Mouse (Mus musculus) embryonic facial prominence, embryonic 13.5 days (tissue): Measurements from ENCODE around the gene Papss2. TPM values are rescaled to one million over a fixed set of nuclear protein-coding genes. Genes with fewer than 3 reads are reported as not detected.

Source experiments
- ATAC-seq: fragments of 200-750 bp; cut with Nextera tagmentation; 2 replicates; pipeline ENCODE4 v1.8.0; 2017; ENCODE audit warnings: low read depth; ENCODE audit not compliant: insufficient number of reproducible peaks, insufficient read depth, low FRiP score, low TSS enrichment
- H3K27ac ChIP-seq: fragments of 300-500 bp; sonication (generic); 2 replicates; pipeline ENCODE4 v1.5.1; 2015; ENCODE audit warnings: moderate library complexity, mild to moderate bottlenecking, inconsistent platforms
- H3K27me3 ChIP-seq: fragments of 300-500 bp; sonication (generic); 2 replicates; pipeline ENCODE4 v1.6.1; 2015; ENCODE audit warnings: mild to moderate bottlenecking, inconsistent platforms
- H3K36me3 ChIP-seq: fragments of 300-500 bp; sonication (generic); 2 replicates; pipeline ENCODE4 v1.6.1; 2015; ENCODE audit warnings: mild to moderate bottlenecking, inconsistent platforms
- H3K4me1 ChIP-seq: fragments of 300-500 bp; sonication (generic); 2 replicates; pipeline ENCODE4 v1.6.1; 2015; ENCODE audit warnings: inconsistent platforms
- H3K4me2 ChIP-seq: fragments of 300-500 bp; sonication (generic); 2 replicates; pipeline ENCODE4 v1.6.1; 2015; ENCODE audit warnings: moderate library complexity, mild to moderate bottlenecking, inconsistent platforms
- H3K4me3 ChIP-seq: fragments of 300-500 bp; sonication (generic); 2 replicates; pipeline ENCODE4 v1.5.1; 2015; ENCODE audit warnings: mild to moderate bottlenecking, inconsistent platforms
- H3K9ac ChIP-seq: fragments of 300-500 bp; sonication (generic); 2 replicates; pipeline ENCODE4 v1.6.1; 2015; ENCODE audit warnings: mild to moderate bottlenecking, inconsistent platforms
- H3K9me3 ChIP-seq: fragments of 300-500 bp; sonication (generic); 2 replicates; pipeline ENCODE4 v1.6.1; 2016; ENCODE audit warnings: inconsistent platforms
- WGBS: fragments of 180-500 bp; shearing (Covaris S2); methylation state at CpG from one replicate; pipeline ENCODE4 v1.1.7; 2015; ENCODE audit warnings: mixed read lengths; 5-methylcytosine and 5-hydroxymethylcytosine counted together
- polyA plus RNA-seq: library from polyadenylated mRNA; unstranded; fragments of >200 nt; fragmentation: Nextera tagmentation; extraction: Ambion mirVana; gene quantifications from 2 replicates; pipeline ENCODE4 v1.2.1, GENCODE M21; 2015

The Papss2 gene
- polyA plus RNA-seq, 1 experiment from 2014 or later = 18.4 TPM

- H3K4me1 ChIP-seq = no peaks in the 10 kb centered on the region
- H3K4me3 ChIP-seq = no peak overlapping the region
- WGBS = 82% methylated on average over 15 of the region's 15 CpGs
- no peak overlapping the region for H3K4me2 ChIP-seq
- H3K27ac ChIP-seq = no peak overlapping the region
- H3K27me3 ChIP-seq = no peaks in the 10 kb centered on the region
- H3K9me3 ChIP-seq = no peaks in the 10 kb centered on the region
- no peak for ATAC-seq
- no peak overlapping the region for H3K9ac ChIP-seq
- no peaks in the 10 kb centered on the region for H3K36me3 ChIP-seq
These were observed 25.4 kb downstream of the Papss2 start for GRCm38 (mm10) chr19:32620859-32621445.

- H3K4me2 ChIP-seq = no peak overlapping the region
- H3K27ac ChIP-seq = no peak overlapping the region
- H3K4me3 ChIP-seq = no peak overlapping the region
- no peaks in the 10 kb centered on the region for H3K27me3 ChIP-seq
- no peaks in the 10 kb centered on the region for H3K9me3 ChIP-seq
- H3K9ac ChIP-seq = no peak overlapping the region
- no peaks in the 10 kb centered on the region for H3K4me1 ChIP-seq
- no peaks in the 10 kb centered on the region for H3K36me3 ChIP-seq
- no peak for ATAC-seq
- WGBS = 76% methylated on average over 3 of the region's 3 CpGs
These were observed 26.6 kb downstream of the Papss2 start for GRCm38 (mm10) chr19:32622142-32622541.

GRCm38 (mm10) chr19:32626768-32627331, 31.3 kb downstream of the Papss2 start:
- ATAC-seq = no peak
- Histone ChIP-seq H3K27me3 (no peaks in the 10 kb centered on the region), H3K9me3 (no peaks in the 10 kb centered on the region), H3K4me1 (no peaks in the 10 kb centered on the region), H3K9ac (no peak overlapping the region), H3K4me2 (no peak overlapping the region), H3K36me3 (no peaks in the 10 kb centered on the region), H3K27ac (no peak overlapping the region), H3K4me3 (no peak overlapping the region)
- 63% methylated on average over 13 of the region's 13 CpGs for WGBS

- no peak for ATAC-seq
- Histone ChIP-seq H3K4me3 (no peak overlapping the region), H3K27ac (no peak overlapping the region), H3K4me1 (no peaks in the 10 kb centered on the region), H3K36me3 (no peaks in the 10 kb centered on the region), H3K9me3 (no peaks in the 10 kb centered on the region), H3K9ac (no peak overlapping the region), H3K4me2 (no peak overlapping the region), H3K27me3 (no peaks in the 10 kb centered on the region)
- 77% methylated on average over 4 of the region's 4 CpGs for WGBS
These were observed 32.0 kb downstream of the Papss2 start for GRCm38 (mm10) chr19:32627631-32628030.

GRCm38 (mm10) chr19:32628572-32629132, 33.1 kb downstream of the Papss2 start:
- Histone ChIP-seq H3K27me3 (no peaks in the 10 kb centered on the region), H3K4me3 (no peak overlapping the region), H3K4me2 (no peak overlapping the region), H3K36me3 (no peaks in the 10 kb centered on the region), H3K9me3 (no peaks in the 10 kb centered on the region), H3K9ac (no peak overlapping the region), H3K27ac (no peak overlapping the region), H3K4me1 (no peaks in the 10 kb centered on the region)
- ATAC-seq = no peak
- 73% methylated on average over 7 of the region's 7 CpGs for WGBS

GRCm38 (mm10) chr19:32634916-32635315, 39.3 kb downstream of the Papss2 start:
- Histone ChIP-seq H3K4me3 (no peak overlapping the region), H3K36me3 (no peaks in the 10 kb centered on the region), H3K4me2 (no peak overlapping the region), H3K27me3 (no peaks in the 10 kb centered on the region), H3K9ac (no peak overlapping the region), H3K27ac (no peak overlapping the region), H3K4me1 (no peaks in the 10 kb centered on the region), H3K9me3 (no peaks in the 10 kb centered on the region)
- no peak for ATAC-seq
- 69% methylated on average over 8 of the region's 8 CpGs for WGBS

- H3K27me3 ChIP-seq = no peaks in the 10 kb centered on the region
- H3K9me3 ChIP-seq = no peaks in the 10 kb centered on the region
- H3K27ac ChIP-seq = no peak overlapping the region
- ATAC-seq = no peak
- no peaks in the 10 kb centered on the region for H3K36me3 ChIP-seq
- H3K9ac ChIP-seq = no peak overlapping the region
- WGBS = 59% methylated on average over 16 of the region's 16 CpGs
- no peak overlapping the region for H3K4me3 ChIP-seq
- H3K4me2 ChIP-seq = no peak overlapping the region
- no peaks in the 10 kb centered on the region for H3K4me1 ChIP-seq
These were observed 42.0 kb downstream of the Papss2 start for GRCm38 (mm10) chr19:32637357-32638275.

GRCm38 (mm10) chr19:32638276-32638903, 42.8 kb downstream of the Papss2 start:
- no peak overlapping the region for H3K4me2 ChIP-seq
- peaks cover 2% of the 10 kb centered on the region; the same call in 1 of the 2 replicates for H3K36me3 ChIP-seq
- WGBS = 46% methylated on average over 13 of the region's 13 CpGs
- no peaks in the 10 kb centered on the region for H3K4me1 ChIP-seq
- H3K9ac ChIP-seq = no peak overlapping the region
- ATAC-seq = no peak
- H3K4me3 ChIP-seq = no peak overlapping the region
- H3K27ac ChIP-seq = no peak overlapping the region
- no peaks in the 10 kb centered on the region for H3K9me3 ChIP-seq
- no peaks in the 10 kb centered on the region for H3K27me3 ChIP-seq

GRCm38 (mm10) chr19:32641535-32641934, 45.9 kb downstream of the Papss2 start:
- WGBS = 82% methylated on average over 7 of the region's 7 CpGs
- Histone ChIP-seq H3K36me3 (peaks cover 6% of the 10 kb centered on the region), H3K4me2 (no peak overlapping the region)

GRCm38 (mm10) chr19:32641995-32642394, 46.4 kb downstream of the Papss2 start:
- no peak overlapping the region for H3K27ac ChIP-seq
- no peak overlapping the region for H3K9ac ChIP-seq
- no peak for ATAC-seq
- H3K27me3 ChIP-seq = no peaks in the 10 kb centered on the region
- H3K4me2 ChIP-seq = no peak overlapping the region
- no peak overlapping the region for H3K4me3 ChIP-seq
- WGBS = 79% methylated on average over 8 of the region's 8 CpGs
- H3K36me3 ChIP-seq = peaks cover 6% of the 10 kb centered on the region
- H3K4me1 ChIP-seq = no peaks in the 10 kb centered on the region
- no peaks in the 10 kb centered on the region for H3K9me3 ChIP-seq

More at GRCm38 (mm10) chr19:32641535-32641934, 45.9 kb downstream of the Papss2 start:
- ATAC-seq = no peak
- no peaks in the 10 kb centered on the region for H3K9me3 ChIP-seq
- no peak overlapping the region for H3K9ac ChIP-seq
- H3K27ac ChIP-seq = no peak overlapping the region
- H3K27me3 ChIP-seq = no peaks in the 10 kb centered on the region
- no peaks in the 10 kb centered on the region for H3K4me1 ChIP-seq
- no peak overlapping the region for H3K4me3 ChIP-seq

- Histone ChIP-seq H3K9me3 (no peaks in the 10 kb centered on the region), H3K4me1 (no peaks in the 10 kb centered on the region), H3K36me3 (peaks cover 6% of the 10 kb centered on the region), H3K27ac (no peak overlapping the region), H3K9ac (no peak overlapping the region), H3K4me3 (no peak overlapping the region), H3K4me2 (no peak overlapping the region), H3K27me3 (no peaks in the 10 kb centered on the region)
- 89% methylated on average over 3 of the region's 3 CpGs for WGBS
- no peak for ATAC-seq
These were observed 48.1 kb downstream of the Papss2 start for GRCm38 (mm10) chr19:32643642-32644041.
